Mouse (Mus musculus) limb, embryonic 12.5 days (tissue): Measurements from ENCODE around the gene Lrrc18. TPM values are rescaled to one million over a fixed set of nuclear protein-coding genes. Genes with fewer than 3 reads are reported as not detected.

Experiments
- ATAC-seq: fragments of 200-750 bp; cut with Nextera tagmentation; 2 replicates; pipeline ENCODE4 v1.8.0; 2017; ENCODE audit warnings: low read depth, moderate TSS enrichment; ENCODE audit not compliant: insufficient number of reproducible peaks, insufficient read depth, low FRiP score, low TSS enrichment
- H3K27ac ChIP-seq: fragments of 300-500 bp; sonication (generic); 2 replicates; pipeline ENCODE4 v1.5.1; 2016; ENCODE audit warnings: mild to moderate bottlenecking, moderate library complexity
- H3K27me3 ChIP-seq: fragments of 300-500 bp; sonication (generic); 2 replicates; pipeline ENCODE4 v1.6.1; 2016; ENCODE audit warnings: mild to moderate bottlenecking, moderate library complexity
- H3K36me3 ChIP-seq: fragments of 300-500 bp; sonication (generic); 2 replicates; pipeline ENCODE4 v1.6.1; 2016; ENCODE audit warnings: mild to moderate bottlenecking, moderate library complexity
- H3K4me1 ChIP-seq: fragments of 300-500 bp; sonication (generic); replicated peaks from 2 replicates; pipeline ENCODE4 v1.6.1; 2016
- H3K4me2 ChIP-seq: fragments of 300-500 bp; sonication (generic); 2 replicates; pipeline ENCODE4 v1.6.1; 2016; ENCODE audit warnings: mild to moderate bottlenecking, moderate library complexity
- H3K4me3 ChIP-seq: fragments of 300-500 bp; sonication (generic); replicated peaks from 2 replicates; pipeline ENCODE4 v1.5.1; 2016; ENCODE audit warnings: mild to moderate bottlenecking
- H3K9ac ChIP-seq: fragments of 300-500 bp; sonication (generic); replicated peaks from 2 replicates; pipeline ENCODE4 v1.6.1; 2016; ENCODE audit warnings: mild to moderate bottlenecking, moderate library complexity
- H3K9me3 ChIP-seq: fragments of 300-500 bp; sonication (generic); 2 replicates; pipeline ENCODE4 v1.6.1; 2016; ENCODE audit warnings: mild to moderate bottlenecking, moderate library complexity
- WGBS: fragments of 180-500 bp; shearing (Covaris S2); methylation state at CpG from one replicate; pipeline ENCODE4 v1.1.7; 2016; 5-methylcytosine and 5-hydroxymethylcytosine counted together
- polyA plus RNA-seq: library from polyadenylated mRNA; unstranded; fragments of >200 nt; fragmentation: Nextera tagmentation; extraction: Ambion mirVana; gene quantifications from 2 replicates; pipeline ENCODE4 v1.2.1, GENCODE M21; 2016

Lrrc18 gene
- polyA plus RNA-seq, 1 experiment from 2014 or later = 0.40 TPM

GRCm38 (mm10) chr14:33045217-33045616 lies 54.0 kb downstream of the Lrrc18 start:
- H3K4me2 ChIP-seq = no peak overlapping the region
- H3K9me3 ChIP-seq = no peaks in the 10 kb centered on the region
- ATAC-seq = no peak
- H3K4me3 ChIP-seq = no peak overlapping the region
- no peaks in the 10 kb centered on the region for H3K36me3 ChIP-seq
- WGBS = 85% methylated on average over 3 of the region's 3 CpGs
- H3K9ac ChIP-seq = no peak overlapping the region
- H3K27me3 ChIP-seq = peaks cover 9% of the 10 kb centered on the region; the same call in 1 of the 2 replicates
- no peaks in the 10 kb centered on the region for H3K4me1 ChIP-seq
- H3K27ac ChIP-seq = no peak overlapping the region

GRCm38 (mm10) chr14:33053441-33053840 lies 62.3 kb downstream of the Lrrc18 start:
- no peaks in the 10 kb centered on the region; the same call in 1 of the 2 replicates for H3K27me3 ChIP-seq
- 82% methylated on average over 8 of the region's 8 CpGs for WGBS
- H3K36me3 ChIP-seq = no peaks in the 10 kb centered on the region
- H3K9me3 ChIP-seq = no peaks in the 10 kb centered on the region
- H3K27ac ChIP-seq = no peak overlapping the region
- no peaks in the 10 kb centered on the region for H3K4me1 ChIP-seq
- ATAC-seq = no peak
- H3K4me3 ChIP-seq = no peak overlapping the region
- no peak overlapping the region for H3K4me2 ChIP-seq
- no peak overlapping the region for H3K9ac ChIP-seq

- no peaks in the 10 kb centered on the region for H3K4me1 ChIP-seq
- H3K36me3 ChIP-seq = no peaks in the 10 kb centered on the region
- H3K27me3 ChIP-seq = no peaks in the 10 kb centered on the region; the same call in 1 of the 2 replicates
- no peak overlapping the region for H3K9ac ChIP-seq
- ATAC-seq = no peak
- H3K4me2 ChIP-seq = no peak overlapping the region
- H3K27ac ChIP-seq = no peak overlapping the region
- whole genome bisulfite sequencing = 93% methylated on average over 7 of the region's 7 CpGs
- no peaks in the 10 kb centered on the region for H3K9me3 ChIP-seq
- H3K4me3 ChIP-seq = no peak overlapping the region
Measured at GRCm38 (mm10) chr14:33058881-33059660, 67.9 kb downstream of the Lrrc18 start.

GRCm38 (mm10) chr14:33062996-33063395 lies 71.8 kb downstream of the Lrrc18 start:
- H3K4me1 ChIP-seq = no peaks in the 10 kb centered on the region
- WGBS = 70% methylated on average over 5 of the region's 5 CpGs
- H3K36me3 ChIP-seq = no peaks in the 10 kb centered on the region
- H3K4me3 ChIP-seq = no peak overlapping the region
- H3K27ac ChIP-seq = no peak overlapping the region
- no peak for ATAC-seq
- no peak overlapping the region for H3K9ac ChIP-seq
- no peaks in the 10 kb centered on the region for H3K9me3 ChIP-seq
- H3K27me3 ChIP-seq = no peaks in the 10 kb centered on the region
- H3K4me2 ChIP-seq = no peak overlapping the region

Other genes starting within 250 kb of the Lrrc18 start
- 0.31 and 0.68 TPM in 2 replicates for gene Tmem273, start 205.4 kb upstream of the Lrrc18 start, polyA plus RNA-seq
- not detected in 2 replicates for gene Fam170b, start 157.4 kb upstream of the Lrrc18 start, polyA plus RNA-seq
- 7.0 and 7.6 TPM in 2 replicates for gene Vstm4, start 134.6 kb upstream of the Lrrc18 start, polyA plus RNA-seq
- gene Wdfy4, start 194.1 kb downstream of the Lrrc18 start, polyA plus RNA-seq = 0.15 and 0.17 TPM in 2 replicates
- 5.2 and 5.9 TPM in 2 replicates for gene Arhgap22, start 222.6 kb downstream of the Lrrc18 start, polyA plus RNA-seq